Mouse (Mus musculus) kidney, postnatal 0 days (tissue): ENCODE results near the gene Rpl19. TPM values are rescaled to one million over a fixed set of nuclear protein-coding genes. Genes with fewer than 3 reads are reported as not detected.

Experiments
- ATAC-seq: fragments of 200-750 bp; cut with Nextera tagmentation; replicated peaks from 2 replicates; pipeline ENCODE4 v1.8.0; 2017; ENCODE audit warnings: low read depth, moderate number of reproducible peaks, moderate TSS enrichment, moderate library complexity; ENCODE audit not compliant: low FRiP score
- DNase-seq: peaks from one replicate; pipeline ENCODE4 v3.0.0-alpha.2; 2016; ENCODE audit warnings: low spot score
- H3K27ac ChIP-seq: fragments of 300-500 bp; sonication (generic); 2 replicates; pipeline ENCODE4 v1.5.1; 2014; ENCODE audit warnings: mild to moderate bottlenecking
- H3K27me3 ChIP-seq: fragments of 300-500 bp; sonication (generic); 2 replicates; pipeline ENCODE4 v1.6.1; 2014; ENCODE audit warnings: low read length, mixed read lengths; ENCODE audit not compliant: insufficient read depth
- H3K36me3 ChIP-seq: fragments of 300-500 bp; sonication (generic); 2 replicates; pipeline ENCODE4 v1.6.1; 2014; ENCODE audit warnings: low read length, mixed read lengths; ENCODE audit not compliant: insufficient read depth
- H3K4me1 ChIP-seq: fragments of 300-500 bp; sonication (generic); replicated peaks from 2 replicates; pipeline ENCODE4 v1.6.1; 2014; ENCODE audit warnings: antibody characterized with exemption, low read length, mixed read lengths; ENCODE audit not compliant: insufficient read depth
- H3K4me2 ChIP-seq: fragments of 300-500 bp; sonication (generic); 2 replicates; pipeline ENCODE4 v1.6.1; 2014; ENCODE audit warnings: mild to moderate bottlenecking, low read length, moderate library complexity, mixed read lengths
- H3K4me3 ChIP-seq: fragments of 300-500 bp; sonication (generic); replicated peaks from 2 replicates; pipeline ENCODE4 v1.5.1; 2014; ENCODE audit warnings: low read depth, low read length
- H3K9ac ChIP-seq: fragments of 300-500 bp; sonication (generic); 2 replicates; pipeline ENCODE4 v1.6.1; 2014; ENCODE audit warnings: low read depth, low read length
- H3K9me3 ChIP-seq: fragments of 300-500 bp; sonication (generic); replicated peaks from 2 replicates; pipeline ENCODE4 v1.6.1; 2016; ENCODE audit warnings: low read length, inconsistent platforms, mixed read lengths
- CTCF ChIP-seq: IDR thresholded peaks from 2 replicates; pipeline ENCODE4 v1.5.1; 2016; ENCODE audit warnings: antibody characterized with exemption, low read depth, mild to moderate bottlenecking, moderate library complexity
- WGBS: fragments of 180-500 bp; shearing (Covaris S2); extraction: QIAGEN DNeasy Blood & Tissue Kit; methylation state at CpG from one replicate; pipeline ENCODE4 v1.1.7; 2014; 5-methylcytosine and 5-hydroxymethylcytosine counted together
- polyA plus RNA-seq: library from polyadenylated mRNA; unstranded; fragments of >200 nt; fragmentation: Nextera tagmentation; extraction: Ambion mirVana; gene quantifications from 2 replicates; pipeline ENCODE4 v1.2.1, GENCODE M21; 2015

Rpl19 gene
- polyA plus RNA-seq, 1 experiment from 2014 or later: 1,182 TPM

DNA sequence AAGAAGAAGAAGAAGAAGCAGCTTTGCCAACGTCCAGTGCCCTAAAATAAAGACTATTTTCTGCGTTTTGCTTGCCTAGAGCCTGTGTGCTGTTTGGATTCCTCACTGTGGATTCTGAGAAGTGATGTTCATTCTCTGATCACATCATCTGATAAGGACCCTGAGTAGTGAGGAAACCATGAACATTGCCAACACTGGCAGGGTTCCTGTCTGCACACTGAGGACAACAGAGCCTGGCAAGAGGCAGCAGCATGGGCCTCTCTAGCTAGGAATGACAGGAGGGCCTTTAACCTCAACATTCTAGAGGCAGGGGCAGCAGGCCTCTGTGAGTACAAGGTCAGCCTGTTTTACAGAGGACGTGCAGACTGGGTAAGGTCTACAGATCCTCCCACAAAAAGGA is 2.0 kb upstream of the Rpl19 start:
- Histone ChIP-seq H3K36me3 (peaks cover 7% of the 10 kb centered on the region), H3K27me3 (no peaks in the 10 kb centered on the region), H3K4me3 (no peak overlapping the region), H3K4me1 (peaks cover 15% of the 10 kb centered on the region), H3K27ac (no peak overlapping the region), H3K9ac (no peak overlapping the region), H3K9me3 (no peaks in the 10 kb centered on the region), H3K4me2 (no peak overlapping the region)
- ATAC-seq (no peak), DNase-seq (no peak)
- no peak for TF ChIP-seq CTCF
- 85% methylated on average over 3 of the region's 3 CpGs for WGBS

DNA sequence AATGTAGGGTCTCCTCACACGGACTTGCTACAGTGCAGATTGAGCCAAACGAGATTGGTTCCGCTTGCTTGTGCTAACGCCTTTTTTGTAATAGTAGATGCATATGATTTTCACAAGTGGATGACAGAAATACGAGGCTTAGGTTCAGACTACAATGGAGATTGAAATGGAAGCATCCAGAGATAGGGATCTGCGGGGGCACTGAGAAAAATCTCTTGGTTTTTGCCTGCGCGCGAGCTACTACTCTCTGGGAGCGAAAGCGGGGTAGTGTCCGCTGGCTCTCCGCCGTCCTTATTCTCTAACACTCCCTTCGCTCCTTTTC is 301 bp upstream of the Rpl19 start:
- Histone ChIP-seq H3K36me3 (peaks cover 23% of the 10 kb centered on the region), H3K9me3 (no peaks in the 10 kb centered on the region), H3K4me2 (peak overlapping the region; percentile 92), H3K9ac (peak overlapping the region; percentile 97), H3K4me3 (peak overlapping the region; percentile 88), H3K27ac (peak overlapping the region; percentile 92), H3K4me1 (peaks cover 6% of the 10 kb centered on the region), H3K27me3 (no peaks in the 10 kb centered on the region)
- ATAC-seq (no peak), DNase-seq (no peak)
- 5% methylated on average over 15 of the region's 15 CpGs for WGBS
- TF ChIP-seq CTCF: no peak

DNA sequence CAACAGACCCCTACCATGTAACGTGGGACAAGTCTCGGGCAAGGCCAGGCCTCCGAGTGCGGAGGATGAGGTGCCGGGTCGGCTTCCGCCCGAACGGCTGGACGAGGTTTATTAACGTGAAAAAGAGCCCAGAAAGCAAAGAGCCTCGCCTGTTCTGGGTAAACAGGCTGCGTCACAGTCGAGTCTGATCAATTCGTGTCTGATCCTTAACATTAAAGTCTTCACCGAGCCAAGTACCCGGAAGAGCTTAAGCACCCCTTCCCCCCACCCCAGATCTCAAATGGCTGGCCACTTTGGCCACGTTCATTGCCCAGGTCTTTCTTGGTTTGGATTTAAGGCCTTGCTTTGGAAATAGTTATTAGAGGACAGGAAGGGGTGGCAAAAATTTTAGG is 783 bp downstream of the Rpl19 start:
- no peak for DNase-seq
- no peaks in the 10 kb centered on the region for H3K9me3 ChIP-seq
- H3K4me3 ChIP-seq: peak overlapping the region; percentile 88
- H3K27me3 ChIP-seq: no peaks in the 10 kb centered on the region
- peaks cover 25% of the 10 kb centered on the region for H3K36me3 ChIP-seq
- H3K27ac ChIP-seq: peak overlapping the region; percentile 92
- under 1% methylated on average over 18 of the region's 18 CpGs for WGBS
- peak overlapping the region; percentile 97 for H3K9ac ChIP-seq
- TF ChIP-seq CTCF: no peak
- H3K4me1 ChIP-seq: peaks cover 6% of the 10 kb centered on the region
- ATAC-seq: no peak
- H3K4me2 ChIP-seq: peak overlapping the region; percentile 92

DNA sequence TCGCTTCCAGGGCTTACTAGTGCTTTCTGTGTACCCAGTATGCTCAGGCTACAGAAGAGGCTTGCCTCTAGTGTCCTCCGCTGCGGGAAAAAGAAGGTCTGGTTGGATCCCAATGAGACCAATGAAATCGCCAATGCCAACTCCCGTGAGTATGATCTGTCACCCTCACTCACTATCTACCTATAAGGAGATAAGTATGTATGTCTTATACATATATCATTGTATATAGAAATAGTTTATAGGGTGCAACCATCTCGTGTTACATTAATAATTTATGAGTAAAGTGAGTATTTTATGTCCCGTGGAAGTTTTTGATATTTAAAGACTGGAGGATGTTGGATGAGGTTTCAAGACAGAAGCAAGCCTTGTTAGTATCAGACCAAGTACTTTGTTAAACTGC is 1.3 kb downstream of the Rpl19 start:
- TF ChIP-seq CTCF: no peak
- no peaks in the 10 kb centered on the region for H3K27me3 ChIP-seq
- DNase-seq (no peak), ATAC-seq (no peak)
- H3K4me3 ChIP-seq: peak overlapping the region; percentile 88
- no peaks in the 10 kb centered on the region for H3K9me3 ChIP-seq
- H3K36me3 ChIP-seq: peaks cover 25% of the 10 kb centered on the region
- WGBS: 12% methylated on average over 7 of the region's 7 CpGs
- no peak overlapping the region for H3K27ac ChIP-seq
- H3K4me2 ChIP-seq: peak overlapping the region; percentile 92
- H3K9ac ChIP-seq: peak overlapping the region; percentile 97
- H3K4me1 ChIP-seq: peaks cover 6% of the 10 kb centered on the region

DNA sequence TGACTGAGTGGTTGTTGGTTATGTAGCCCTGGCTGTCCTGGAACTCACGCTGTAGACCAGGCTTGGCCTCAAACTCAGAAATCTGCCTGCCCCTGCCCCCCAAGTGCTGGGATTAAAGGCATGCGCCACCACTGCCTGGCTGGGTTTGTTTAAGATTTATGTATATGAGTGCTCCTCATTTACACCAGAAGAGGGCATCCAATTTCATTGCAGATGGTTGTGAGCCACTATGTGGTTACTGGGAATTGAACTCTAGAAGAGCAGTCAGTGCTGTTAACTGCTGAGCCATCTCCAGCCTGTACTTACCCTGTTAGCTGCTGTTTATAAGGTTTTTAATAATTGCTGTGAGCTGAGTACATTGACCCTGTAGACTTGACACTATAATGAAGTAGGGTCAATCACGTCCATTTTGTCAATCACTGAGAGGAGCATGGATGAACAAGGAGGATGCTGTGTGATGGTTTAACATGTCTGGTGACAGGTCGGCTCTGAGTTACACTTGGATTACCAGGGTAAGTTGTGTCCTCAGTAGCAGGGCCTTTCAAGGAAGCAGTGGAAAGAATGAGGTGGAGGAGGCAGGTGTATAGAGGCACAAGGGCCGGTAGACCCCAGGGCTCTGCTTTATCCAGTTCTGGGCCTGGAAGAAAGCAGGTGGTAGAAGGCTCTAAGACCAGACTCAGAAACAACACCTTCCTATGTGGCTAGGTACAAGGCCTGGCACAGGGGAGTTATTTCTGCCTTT is 4.4 kb downstream of the Rpl19 start:
- H3K4me1 ChIP-seq: peaks cover 4% of the 10 kb centered on the region
- WGBS: 50% methylated on average over 5 of the region's 5 CpGs
- no peaks in the 10 kb centered on the region for H3K27me3 ChIP-seq
- DNase-seq: no peak
- H3K4me3 ChIP-seq: no peak overlapping the region
- no peak overlapping the region for H3K9ac ChIP-seq
- H3K27ac ChIP-seq: no peak overlapping the region
- H3K36me3 ChIP-seq: peaks cover 25% of the 10 kb centered on the region
- no peak overlapping the region for H3K4me2 ChIP-seq
- no peaks in the 10 kb centered on the region for H3K9me3 ChIP-seq
- TF ChIP-seq CTCF: peak; percentile 45; the same call in 1 of the 2 replicates
- ATAC-seq: no peak

DNA sequence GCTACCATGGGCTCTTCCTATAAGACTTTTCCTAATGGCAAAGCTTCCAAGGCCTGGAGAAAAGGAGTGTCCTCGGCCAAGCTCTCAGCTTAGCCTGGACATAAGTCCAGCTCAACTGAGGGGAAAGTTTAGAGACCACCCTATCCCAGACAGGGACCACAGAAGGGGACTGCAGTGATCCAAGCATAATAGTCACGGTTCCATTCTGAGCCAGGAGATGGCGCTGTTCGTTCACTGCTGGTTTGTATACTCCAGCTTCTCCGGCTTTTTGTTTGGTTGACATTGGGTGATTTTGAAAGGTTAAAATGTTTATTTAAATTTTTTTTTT is 4.9 kb downstream of the Rpl19 start:
- H3K36me3 ChIP-seq: peaks cover 25% of the 10 kb centered on the region
- peak; percentile 88 for DNase-seq
- WGBS: 2% methylated on average over 5 of the region's 5 CpGs
- H3K9ac ChIP-seq: no peak overlapping the region
- 0 out of 2 replicates have a peak, but pooled peaks cover 6% of the 10 kb centered on the region for H3K4me1 ChIP-seq
- no peak for ATAC-seq
- no peaks in the 10 kb centered on the region for H3K9me3 ChIP-seq
- no peaks in the 10 kb centered on the region; the same call in 1 of the 2 replicates for H3K27me3 ChIP-seq
- H3K4me3 ChIP-seq: no peak overlapping the region
- H3K4me2 ChIP-seq: no peak overlapping the region
- peak; percentile 93 for TF ChIP-seq CTCF
- no peak overlapping the region for H3K27ac ChIP-seq

DNA sequence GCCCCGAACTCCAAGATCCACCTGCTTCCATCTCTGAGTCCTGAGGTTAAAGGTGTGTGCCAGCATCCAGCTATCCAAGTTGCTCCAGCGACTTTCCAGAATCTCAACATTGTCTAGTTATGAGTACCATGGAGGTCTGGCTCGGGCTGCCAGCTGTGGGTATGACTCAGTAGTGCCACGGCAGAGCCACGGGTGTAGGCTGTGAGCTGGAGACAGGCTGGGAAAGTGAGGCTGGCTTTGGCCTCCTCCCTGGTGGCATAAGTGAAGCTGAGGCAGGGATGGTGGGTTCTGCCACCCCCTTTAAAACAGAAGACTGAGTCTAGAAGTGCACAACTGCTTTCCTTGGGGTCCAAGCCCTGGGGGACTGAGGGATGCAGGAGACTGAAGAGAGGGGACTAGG is 7.6 kb downstream of the Rpl19 start:
- Histone ChIP-seq H3K9me3 (no peaks in the 10 kb centered on the region), H3K4me2 (no peak overlapping the region), H3K4me3 (no peak overlapping the region), H3K9ac (no peak overlapping the region), H3K4me1 (0 out of 2 replicates have a peak, but pooled peaks cover 6% of the 10 kb centered on the region), H3K27me3 (no peaks in the 10 kb centered on the region; the same call in 1 of the 2 replicates), H3K27ac (no peak overlapping the region), H3K36me3 (peaks cover 23% of the 10 kb centered on the region)
- DNase-seq (no peak), ATAC-seq (no peak)
- WGBS: 76% methylated on average over 5 of the region's 5 CpGs
- no peak for TF ChIP-seq CTCF
